Mouse (Mus musculus) gastrocnemius, adult 2 months (tissue): ENCODE data around the gene Dusp7. TPM values are rescaled to one million over a fixed set of nuclear protein-coding genes. Genes with fewer than 3 reads are reported as not detected.

Source experiments
- DNase-seq: peaks from one replicate; pipeline ENCODE4 v3.0.0; 2022
- H3K27ac ChIP-seq: fragments of 200-600 bp; 2 replicates; pipeline ENCODE4 v1.8.1; 2022; ENCODE audit warnings: mild to moderate bottlenecking
- H3K4me3 ChIP-seq: fragments of 200-600 bp; 2 replicates; pipeline ENCODE4 v1.8.1; 2022; ENCODE audit warnings: mild to moderate bottlenecking, moderate library complexity
- CTCF ChIP-seq: fragments of 200-600 bp; IDR thresholded peaks from 2 replicates; pipeline ENCODE4 v1.8.1; 2022; ENCODE audit warnings: antibody characterized with exemption, mild to moderate bottlenecking, moderate library complexity
- intact Hi-C: fragments of 180-260 bp; cut with DNase I; formaldehyde crosslinking; loops from one replicate; pipeline ENCODE4 v1.15.1; 2025
- total RNA-seq, 2 experiments: library from RNA; stranded (reverse); gene quantifications; 2 replicates each; pipeline ENCODE4 v1.2.3; 2021

Dusp7 gene
- total RNA-seq, 2 experiments from 2014 or later, result 26.6 to 34.6 TPM

DNA sequence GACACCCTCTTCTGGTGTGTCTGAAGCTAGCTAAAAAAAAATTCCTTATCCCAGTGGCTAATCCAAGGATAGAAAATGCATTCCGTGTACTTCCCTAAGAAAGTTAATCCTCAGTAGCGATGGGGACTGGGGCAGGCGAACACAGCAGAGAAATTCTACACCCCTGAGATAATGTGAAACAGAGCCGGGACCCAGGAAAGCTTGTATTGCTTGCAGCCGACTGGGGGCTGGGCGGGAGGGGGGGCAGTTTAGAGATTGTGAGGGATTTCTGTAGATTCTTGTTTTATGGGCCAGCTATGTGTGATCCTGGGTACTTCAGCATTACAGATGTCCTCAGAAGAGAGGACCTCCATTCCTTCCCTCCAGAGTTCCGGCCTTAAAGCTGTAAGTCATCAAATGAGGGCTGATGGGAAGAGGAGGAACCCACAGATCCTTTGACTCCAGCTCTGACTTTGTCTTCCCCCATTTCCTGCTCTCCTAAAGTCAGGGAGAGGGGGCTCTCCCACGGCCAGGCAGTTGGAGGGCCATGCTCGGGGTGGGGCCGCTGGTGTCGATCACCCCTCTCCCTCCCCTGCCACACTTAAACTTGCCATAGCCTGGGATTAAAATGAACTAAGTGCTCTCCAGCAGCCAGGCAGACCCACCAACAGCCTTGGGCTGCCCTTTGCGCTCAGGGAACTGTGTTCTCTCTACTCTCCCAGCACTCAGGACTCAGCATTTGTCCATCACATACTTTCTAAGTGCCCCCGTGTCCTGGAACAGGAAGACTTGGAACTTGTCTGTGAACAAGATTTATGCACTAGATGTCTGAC, 27.7 kb upstream of the Dusp7 start:
- no peak overlapping the region for H3K27ac ChIP-seq
- no peak for DNase-seq
- no peak overlapping the region for H3K4me3 ChIP-seq
- no peak for TF ChIP-seq CTCF
- intact Hi-C loops, result no loop called here

DNA sequence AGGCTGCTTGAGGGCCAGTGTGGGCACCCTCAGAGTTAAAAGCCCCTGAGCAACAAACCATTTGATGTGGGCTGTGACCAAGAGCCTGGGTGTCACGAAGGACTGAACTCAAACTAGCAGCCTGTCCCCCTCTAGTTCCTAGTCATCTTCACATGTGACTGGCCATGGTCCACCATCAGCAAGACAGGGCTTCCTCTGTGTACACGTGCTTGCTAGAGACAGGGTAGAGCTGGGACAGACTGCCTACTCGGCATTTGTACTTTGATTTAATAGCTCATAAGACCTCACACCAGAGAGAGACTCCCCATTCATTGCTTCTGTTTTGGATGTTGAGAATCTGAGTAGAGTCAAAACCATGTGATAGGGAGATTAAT, 27.1 kb upstream of the Dusp7 start:
- intact Hi-C loops, result no loop called here
- no peak for DNase-seq
- H3K27ac ChIP-seq, result no peak overlapping the region

DNA sequence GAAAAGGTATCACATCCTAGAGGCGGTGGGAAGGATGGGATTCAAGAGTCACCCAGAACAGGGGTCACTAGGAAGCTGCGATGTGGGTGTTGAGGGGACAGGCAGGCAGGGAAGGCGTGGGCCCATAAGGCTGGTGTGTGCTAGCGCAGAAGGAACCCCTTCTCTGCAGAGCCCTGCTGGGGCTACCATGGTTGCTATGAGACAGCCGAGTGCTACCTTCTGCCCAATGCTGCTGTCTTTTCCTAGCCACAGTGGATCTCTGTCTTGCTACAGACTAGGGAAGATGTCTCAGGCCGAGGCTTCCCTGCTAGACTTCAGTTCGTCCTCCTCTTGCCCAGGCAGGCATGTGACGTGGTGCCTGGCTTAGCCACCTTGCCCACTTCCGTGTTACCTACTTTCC, 25.9 kb upstream of the Dusp7 start:
- no peak for DNase-seq
- Histone ChIP-seq H3K4me3 (no peak overlapping the region), H3K27ac (no peak overlapping the region)

More for the DNA sequence above, 27.1 kb upstream of the Dusp7 start:
- TF ChIP-seq CTCF, result no peak
- no peak overlapping the region for H3K4me3 ChIP-seq

DNA sequence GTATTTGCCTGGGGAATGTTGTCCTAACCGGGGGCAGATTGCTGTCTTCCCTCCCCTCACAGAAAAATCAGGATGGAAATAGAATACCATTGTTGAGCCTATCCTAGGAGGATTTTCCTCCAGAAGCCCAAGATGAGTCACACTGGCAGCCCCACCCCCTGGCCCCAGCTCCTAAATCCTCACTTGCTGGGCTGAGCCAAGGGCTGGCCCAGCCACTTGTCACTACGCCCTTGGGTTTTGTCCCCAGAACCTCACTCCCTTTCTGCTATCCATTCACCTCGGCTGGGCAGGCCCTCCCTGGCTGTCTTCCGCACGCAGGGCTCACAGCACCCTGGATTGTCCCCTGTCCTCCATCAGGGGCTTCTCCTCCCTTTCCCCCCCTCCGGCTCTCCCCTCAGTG, 23.3 kb upstream of the Dusp7 start:
- intact Hi-C loops, result loop anchor here (5.0 kb wide), 1 partner anchor 38 kb away; no protein-coding TSS in a partner anchor
- no peak for TF ChIP-seq CTCF

More for the DNA sequence above, 25.9 kb upstream of the Dusp7 start:
- intact Hi-C loops, result no loop called here
- TF ChIP-seq CTCF, result no peak

DNA sequence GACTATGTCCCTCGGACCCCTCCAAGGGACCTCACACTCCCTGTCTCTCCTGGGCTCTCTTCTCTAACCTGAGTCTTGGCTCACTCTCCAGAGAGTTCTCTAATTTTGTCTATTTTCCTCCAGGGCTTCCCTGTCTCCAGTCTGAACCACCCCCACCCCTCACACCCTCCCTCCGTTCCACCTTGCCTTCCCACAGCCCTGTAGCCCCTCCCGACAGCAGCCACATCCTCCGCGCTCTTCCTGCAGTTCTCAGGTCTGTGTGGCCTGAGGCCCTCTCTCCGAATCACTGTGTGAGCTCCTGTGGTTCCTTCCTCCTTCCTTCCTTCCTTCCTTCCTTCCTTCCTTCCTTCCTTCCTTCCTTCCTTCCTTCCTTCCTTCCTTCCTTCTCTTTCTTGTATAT, 22.8 kb upstream of the Dusp7 start:
- H3K4me3 ChIP-seq, result peak overlapping the region; percentile 28; the same call in 1 of the 2 replicates
- intact Hi-C loops, result loop anchor here (5.0 kb wide), 1 partner anchor 38 kb away; no protein-coding TSS in a partner anchor
- TF ChIP-seq CTCF, result no peak
- DNase-seq, result no peak
- H3K27ac ChIP-seq, result peak overlapping the region; percentile 74

More for the DNA sequence above, 23.3 kb upstream of the Dusp7 start:
- Histone ChIP-seq H3K4me3 (peak overlapping the region; percentile 28; the same call in 1 of the 2 replicates), H3K27ac (peak overlapping the region; percentile 74)
- peak; percentile 88 for DNase-seq

DNA sequence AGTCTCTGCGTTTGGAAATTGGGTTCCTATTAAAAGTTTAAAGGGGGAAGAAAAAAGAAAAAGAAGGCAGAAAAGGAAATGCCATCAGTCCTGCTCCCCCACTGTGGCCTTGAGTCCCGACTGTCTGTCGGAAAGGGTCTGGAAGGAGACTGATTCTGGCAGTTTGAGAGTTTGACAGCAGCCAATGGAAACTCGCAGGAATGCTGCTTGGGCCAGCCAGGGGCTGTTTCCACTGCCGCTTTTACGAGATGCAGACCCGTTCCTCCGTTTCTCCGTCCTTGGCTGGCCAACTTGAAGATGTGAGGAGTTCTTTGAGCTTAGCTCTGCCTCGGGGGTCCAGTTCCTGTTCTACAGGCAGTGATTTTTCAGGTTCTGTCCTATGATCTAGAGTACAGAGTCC, 20.2 kb upstream of the Dusp7 start:
- H3K4me3 ChIP-seq, result no peak overlapping the region
- intact Hi-C loops, result loop anchor here (2.0 to 5.0 kb wide), 2 partner anchors 41 to 129 kb away; partner anchors contain the start of gene Parp3
- no peak for TF ChIP-seq CTCF
- DNase-seq, result peak; percentile 40
- H3K27ac ChIP-seq, result peak overlapping the region; percentile 39

DNA sequence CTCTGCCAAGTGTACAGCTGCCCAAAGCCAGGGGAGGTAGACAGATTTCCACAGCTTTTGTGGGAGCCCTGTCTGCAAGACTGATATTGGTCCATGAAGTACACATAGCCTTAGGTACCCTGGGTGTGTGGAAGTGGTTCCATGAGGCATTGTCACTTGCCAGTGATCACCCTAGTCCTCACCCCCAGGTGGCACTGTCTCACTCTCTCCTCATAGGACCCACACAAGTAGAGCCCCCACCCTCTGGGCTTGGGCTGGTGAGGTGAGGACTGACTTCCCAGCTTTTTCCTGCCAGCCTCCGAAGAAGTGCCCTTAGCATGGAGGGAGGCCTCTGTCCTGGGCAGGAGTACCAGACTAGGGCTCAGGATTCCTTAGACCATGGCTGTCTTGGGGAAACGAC, 19.4 kb upstream of the Dusp7 start:
- H3K4me3 ChIP-seq, result no peak overlapping the region
- peak; percentile 67 for DNase-seq
- H3K27ac ChIP-seq, result peak overlapping the region; percentile 39; the same call in 1 of the 2 replicates
- peak; percentile 70 for TF ChIP-seq CTCF
- intact Hi-C loops, result loop anchor here (1.0 to 5.0 kb wide), 3 partner anchors 42 to 128 kb away; partner anchors contain the start of gene Parp3

DNA sequence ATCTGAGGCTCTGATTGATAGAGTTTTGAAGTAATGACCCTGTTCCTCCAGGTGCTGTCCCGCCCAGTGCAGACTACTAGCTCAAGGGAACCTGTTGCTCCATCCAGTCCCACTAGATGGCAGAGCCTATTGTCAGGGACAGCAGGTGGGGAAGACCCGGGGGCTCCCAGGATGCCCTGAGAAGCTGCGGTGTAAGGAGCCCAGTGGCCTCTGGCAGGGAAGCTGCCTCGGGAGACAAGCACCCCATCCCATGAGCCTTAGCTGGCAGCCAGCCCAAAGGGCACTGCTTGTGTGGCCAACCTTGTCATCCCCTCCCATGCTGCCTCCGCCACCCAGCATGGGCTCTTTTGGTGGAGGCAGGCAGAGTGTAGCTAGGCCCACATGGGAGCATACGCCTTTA, 17.3 kb upstream of the Dusp7 start:
- TF ChIP-seq CTCF, result peak; percentile 32; the same call in 1 of the 2 replicates
- no peak overlapping the region for H3K27ac ChIP-seq
- no peak overlapping the region for H3K4me3 ChIP-seq
- intact Hi-C loops, result no loop called here
- DNase-seq, result peak; percentile 29

DNA sequence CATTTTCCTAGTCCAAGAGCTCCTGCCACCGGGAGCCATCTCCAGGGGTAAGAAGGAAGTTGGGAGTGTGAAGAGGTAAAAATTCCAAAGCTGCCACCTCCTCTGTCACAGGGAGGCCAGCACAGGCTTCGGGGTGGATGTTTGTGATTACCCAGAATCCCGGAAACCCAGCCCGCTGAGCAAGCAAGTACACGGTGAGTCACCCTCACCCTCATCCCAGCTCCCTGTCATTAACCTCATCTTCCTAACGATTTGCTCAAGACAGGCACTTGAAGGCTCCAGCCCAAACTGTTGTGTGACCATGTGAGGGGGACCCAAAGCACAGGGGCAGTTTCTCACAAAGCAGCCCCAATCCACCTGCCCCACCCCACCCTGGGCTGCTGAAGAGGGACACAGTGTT, 14.7 kb upstream of the Dusp7 start:
- TF ChIP-seq CTCF, result no peak
- Histone ChIP-seq H3K4me3 (no peak overlapping the region), H3K27ac (peak overlapping the region; percentile 6; the same call in 1 of the 2 replicates)
- intact Hi-C loops, result no loop called here
- DNase-seq, result no peak

DNA sequence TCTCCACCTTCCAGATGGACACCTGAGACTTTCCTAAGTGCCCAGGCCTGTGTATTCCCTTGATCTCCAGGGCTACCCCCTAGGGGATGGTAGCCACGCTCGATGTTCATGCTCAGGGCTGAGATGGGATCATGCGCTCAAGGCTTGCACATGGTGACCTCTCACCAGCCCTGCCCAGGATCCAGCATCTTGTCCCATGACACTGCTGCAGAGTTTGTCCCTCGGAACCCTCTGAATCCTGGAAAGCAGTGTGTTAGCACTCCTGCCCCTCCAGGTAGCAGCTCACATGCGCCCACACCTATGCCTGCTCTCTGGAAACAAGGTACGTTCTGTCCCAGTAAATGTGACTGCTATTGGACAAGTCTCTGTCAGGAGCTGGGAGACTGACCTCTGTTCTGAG, 13.6 kb upstream of the Dusp7 start:
- no peak overlapping the region for H3K27ac ChIP-seq
- no peak for TF ChIP-seq CTCF
- no peak overlapping the region for H3K4me3 ChIP-seq
- intact Hi-C loops, result no loop called here
- no peak for DNase-seq

DNA sequence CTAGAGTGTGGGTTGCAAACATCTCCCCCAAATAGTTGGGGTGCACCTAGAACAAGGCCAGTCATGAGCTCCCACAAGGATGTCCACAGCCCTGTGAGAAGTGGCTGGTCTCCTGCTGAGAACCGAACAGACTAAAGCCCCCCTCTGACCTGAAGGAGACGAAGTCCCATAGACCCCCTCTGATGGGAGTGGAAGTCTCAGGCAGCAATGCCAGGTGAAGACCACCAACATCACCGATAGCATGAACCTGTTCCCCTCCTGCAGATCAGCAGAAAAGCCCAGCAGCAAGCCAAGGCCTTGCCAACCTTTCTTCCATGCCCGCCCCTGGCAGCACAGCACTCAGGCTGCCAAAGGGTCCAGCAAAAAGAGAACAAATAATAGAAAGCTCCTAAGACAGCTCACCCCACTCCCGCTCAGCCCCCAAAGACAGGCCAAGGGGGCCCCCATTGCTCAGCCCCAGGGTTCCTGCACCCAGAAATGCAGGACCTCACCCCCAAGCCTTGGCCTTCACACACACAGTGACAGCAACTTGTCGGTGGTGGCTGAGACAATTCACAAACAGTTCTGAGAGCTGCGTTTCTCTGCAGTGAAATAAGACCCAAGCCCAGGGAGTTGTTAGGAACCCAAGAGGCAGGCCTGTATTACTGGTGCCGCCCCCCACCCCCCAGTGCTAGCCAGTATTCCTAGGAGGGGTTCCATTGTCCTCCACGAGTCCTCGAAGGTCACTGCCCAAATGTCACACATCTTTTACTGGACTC, 13.0 kb upstream of the Dusp7 start:
- Histone ChIP-seq H3K27ac (no peak overlapping the region), H3K4me3 (no peak overlapping the region)

DNA sequence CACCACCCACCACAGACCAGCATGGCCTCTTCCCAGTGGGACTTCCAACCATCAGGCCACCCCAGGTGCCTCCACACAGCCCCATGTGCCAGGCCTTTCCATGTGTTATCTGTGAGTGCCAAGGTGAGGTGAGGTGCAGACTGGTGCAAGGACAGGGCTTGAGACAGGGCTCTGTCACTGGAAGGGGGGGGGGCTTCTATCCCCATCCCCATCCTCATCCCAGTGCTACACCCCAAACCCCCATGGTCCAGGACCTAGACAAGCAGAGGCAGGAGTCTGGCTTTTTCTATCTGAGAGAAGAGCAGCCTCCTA, 12.5 kb upstream of the Dusp7 start:
- no peak overlapping the region for H3K27ac ChIP-seq

More for the DNA sequence above, 13.0 kb upstream of the Dusp7 start:
- no peak for DNase-seq
- no peak for TF ChIP-seq CTCF
- intact Hi-C loops, result no loop called here

DNA sequence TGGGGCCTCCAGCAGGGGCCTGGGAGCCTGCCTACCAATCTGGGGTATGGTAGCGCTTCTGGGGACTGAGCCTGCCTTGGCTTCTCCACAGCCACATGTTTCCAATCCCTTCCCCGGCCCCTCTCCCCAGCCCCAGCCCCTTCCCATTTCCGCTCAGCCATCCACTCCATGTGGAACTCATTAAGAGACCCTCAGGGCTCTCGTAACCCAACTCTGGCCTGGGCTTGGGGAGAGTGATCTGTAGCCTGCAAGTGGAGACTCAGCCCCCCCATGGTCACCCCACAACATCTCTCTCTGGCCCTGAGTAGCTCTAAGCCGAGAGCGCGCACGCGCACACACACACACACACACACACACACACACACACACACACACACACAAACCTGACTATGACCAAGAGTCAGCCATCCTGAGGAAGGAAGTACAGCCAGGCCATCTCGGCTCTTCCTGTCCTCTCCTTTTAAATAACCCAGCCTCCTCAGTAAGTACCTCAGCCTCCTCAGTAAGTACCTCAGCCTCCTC, 12.0 kb upstream of the Dusp7 start:
- H3K4me3 ChIP-seq, result no peak overlapping the region
- TF ChIP-seq CTCF, result no peak
- no peak for DNase-seq
- H3K27ac ChIP-seq, result no peak overlapping the region
- intact Hi-C loops, result no loop called here

More for the DNA sequence above, 12.5 kb upstream of the Dusp7 start:
- no peak for DNase-seq
- intact Hi-C loops, result no loop called here
- no peak for TF ChIP-seq CTCF
- H3K4me3 ChIP-seq, result no peak overlapping the region
